Mouse (Mus musculus): ENCODE measurements around the gene Dio2.

DNA sequence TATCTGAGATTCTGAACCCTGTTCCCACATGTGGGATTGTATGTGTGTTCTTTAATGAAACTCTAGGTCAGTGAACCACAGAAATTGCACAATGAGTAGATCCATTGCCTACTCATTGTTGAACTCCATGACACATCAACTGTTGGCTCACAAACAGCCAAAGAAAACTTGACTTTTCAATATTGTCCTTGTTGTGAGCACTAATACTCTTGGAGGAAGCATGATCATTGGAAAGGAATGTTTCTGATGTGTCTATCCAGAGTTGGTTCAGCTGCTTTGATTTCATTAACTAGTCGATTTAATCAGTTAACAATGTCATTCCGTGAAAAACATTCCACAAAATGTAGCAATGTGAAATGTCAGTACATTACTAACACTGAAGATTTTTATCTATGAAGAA is 44.1 kb downstream of the Dio2 start:
- TF ChIP-seq POLR2A (IDR thresholded peaks at IDR 0.05; ENCODE audit: low read depth, low read length), result no peak
- no peak for TF ChIP-seq CTCF (conservative IDR thresholded peaks at IDR 0.05; ENCODE audit: insufficient read depth, insufficient read length, low read depth, low read length)

All from kidney, adult 2 months (tissue).